Mouse (Mus musculus): ENCODE results near the gene Peli2. TPM values are rescaled to one million over a fixed set of nuclear protein-coding genes. Genes with fewer than 3 reads are reported as not detected.
A peak's percentile ranks its signal among the peaks of the same experiment; 100 is the strongest.
"Not testable (repeated sequence)": the region's sequence is repeated elsewhere in the genome, so short reads cannot be mapped to it uniquely, and the experiment has no call there.

Peli2 gene
- polyA plus RNA-seq (2016; fragmentation: Nextera tagmentation; extraction: Ambion mirVana) = 15.3 and 18.0 TPM in 2 replicates

DNA sequence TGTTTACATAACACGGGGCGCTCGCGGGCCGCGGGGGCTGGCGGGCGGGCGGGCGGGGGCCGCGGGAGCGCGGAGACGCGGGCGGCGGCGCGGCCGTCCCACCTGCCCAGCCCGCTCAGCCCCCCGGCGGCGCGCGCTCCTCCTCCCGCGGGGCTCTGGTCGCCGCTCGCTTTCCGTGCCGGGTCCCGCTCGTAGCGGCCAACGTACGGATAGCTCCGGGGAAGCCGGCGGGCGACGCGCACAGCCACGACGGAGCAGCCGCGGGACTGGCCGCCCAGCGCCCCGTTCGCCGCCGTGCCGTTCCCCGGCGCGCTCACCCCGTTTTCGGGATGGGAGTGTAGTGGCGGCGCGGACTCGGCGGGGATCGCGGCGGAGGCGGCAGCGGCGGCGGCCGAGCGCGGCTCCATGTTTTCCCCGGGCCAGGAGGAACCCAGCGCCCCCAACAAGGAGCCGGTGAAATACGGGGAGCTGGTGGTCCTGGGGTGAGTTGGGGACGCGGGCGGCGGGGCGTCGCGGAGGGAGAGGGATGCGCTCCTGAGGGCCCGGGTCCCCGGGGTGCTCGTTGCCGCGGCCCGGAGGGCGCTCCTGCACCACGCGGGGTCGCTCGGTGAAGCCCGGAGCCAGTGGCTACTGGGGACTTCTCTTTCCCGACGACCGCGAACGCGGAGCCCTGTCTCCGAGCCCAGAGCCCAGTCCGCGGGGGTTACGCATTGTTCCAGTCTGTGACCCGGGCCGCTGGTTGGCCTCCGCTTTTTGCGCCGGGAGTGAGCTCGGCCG, at the start of gene Peli2:
Gene Peli2, plus strand, starts transcription at position 72 of the 777 bp plus-strand sequence.
- H3K4me2 ChIP-seq (replicated peaks) = peak within 1 kb of the TSS; percentile 90
- H3K27me3 ChIP-seq = no peaks in the 10 kb centered on the region
- peak within 1 kb of the TSS; percentile 96 for H3K9ac ChIP-seq
- peak; percentile 86 for ATAC-seq (ENCODE audit: low FRiP score)
- WGBS = 1% methylated on average over 69 of the region's 117 CpGs
- H3K27ac ChIP-seq = peak within 1 kb of the TSS; percentile 90
- H3K4me3 ChIP-seq = peak within 1 kb of the TSS; percentile 86
- H3K36me3 ChIP-seq = no peaks in the 10 kb centered on the region
- H3K4me1 ChIP-seq = peaks cover 46% of the 10 kb centered on the region
- no peaks in the 10 kb centered on the region for H3K9me3 ChIP-seq (replicated peaks)

DNA sequence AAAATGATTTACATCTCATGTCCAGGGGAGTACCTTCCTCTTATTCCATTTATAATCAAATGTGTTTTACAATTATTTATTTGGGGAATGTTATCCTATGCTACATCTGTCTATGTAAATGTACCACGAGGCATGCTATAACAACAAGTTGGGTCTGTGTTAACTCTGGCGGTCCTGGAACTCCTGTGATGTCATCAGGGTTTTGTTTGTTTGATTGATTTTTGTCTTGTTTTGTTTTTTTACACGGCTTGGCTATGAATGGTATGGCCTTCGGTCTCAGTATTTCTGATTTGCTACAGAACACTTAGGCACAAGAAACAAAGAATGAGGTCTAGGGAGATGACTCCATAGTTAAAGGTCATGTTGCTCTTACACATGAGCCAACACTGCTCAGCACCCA, 48.5 kb upstream of the Peli2 start:
- Histone ChIP-seq H3K4me1 (peaks cover 13% of the 10 kb centered on the region), H3K4me2 (replicated peaks) (no peak overlapping the region), H3K4me3 (no peak overlapping the region), H3K36me3 (no peaks in the 10 kb centered on the region), H3K27ac (no peak overlapping the region), H3K9me3 (replicated peaks) (no peaks in the 10 kb centered on the region), H3K27me3 (no peaks in the 10 kb centered on the region), H3K9ac (no peak overlapping the region)
- ATAC-seq (ENCODE audit: low FRiP score) = no peak
- WGBS = 58% methylated on average over 4 of the region's 4 CpGs

DNA sequence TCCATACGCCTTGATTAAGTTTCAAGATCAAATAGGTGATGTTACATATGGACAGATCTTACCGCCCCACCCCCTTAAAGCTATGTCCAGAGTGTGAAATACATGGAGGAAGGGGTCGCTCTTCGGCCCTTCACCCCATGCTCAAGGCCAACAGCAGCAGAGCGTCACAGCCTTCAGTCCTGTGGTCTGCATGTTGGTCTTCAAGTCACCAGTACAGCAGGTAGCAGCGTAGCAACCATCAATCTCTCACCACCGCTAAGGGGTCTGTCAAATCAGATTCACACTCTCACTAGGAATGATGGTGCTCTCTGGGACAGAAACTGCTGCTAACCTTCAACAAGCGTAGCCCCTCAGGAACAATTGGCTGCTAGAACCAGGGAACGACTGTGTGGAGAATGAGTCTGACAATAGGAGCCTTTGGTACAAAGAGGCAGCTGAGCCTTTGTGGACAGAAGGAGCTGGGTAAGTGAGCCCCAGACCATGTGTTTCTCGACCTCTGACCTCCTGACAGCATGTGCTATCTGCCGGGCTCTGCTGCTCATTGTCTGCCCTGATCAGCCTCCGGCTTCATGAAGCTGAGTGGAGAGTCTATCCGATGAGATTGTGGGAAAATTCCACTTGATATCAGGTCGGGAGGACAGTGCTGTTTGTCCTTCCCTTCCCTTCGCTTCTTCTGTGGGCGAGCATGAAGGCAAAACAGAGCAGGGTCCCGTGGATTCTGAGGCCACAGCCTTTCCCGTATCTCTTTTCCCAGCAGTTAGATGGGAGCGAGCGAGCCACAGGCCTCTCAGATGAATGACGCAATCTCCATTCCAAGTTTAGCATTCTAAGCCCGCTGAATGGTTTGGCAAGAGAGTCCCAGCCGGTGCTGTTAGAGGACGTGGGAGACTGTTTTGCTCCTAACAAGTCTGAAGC, 47.1 kb upstream of the Peli2 start:
- peak; percentile 88 for ATAC-seq (ENCODE audit: low FRiP score)
- Histone ChIP-seq H3K4me1 (peaks cover 13% of the 10 kb centered on the region), H3K4me3 (no peak overlapping the region), H3K9ac (no peak overlapping the region), H3K27ac (peak overlapping the region; percentile 66), H3K27me3 (no peaks in the 10 kb centered on the region), H3K36me3 (no peaks in the 10 kb centered on the region), H3K4me2 (replicated peaks) (0 out of 2 replicates have a peak overlapping the region, but pooled peaks have one; percentile 1), H3K9me3 (replicated peaks) (no peaks in the 10 kb centered on the region)
- 16% methylated on average over 24 of the region's 24 CpGs for WGBS

DNA sequence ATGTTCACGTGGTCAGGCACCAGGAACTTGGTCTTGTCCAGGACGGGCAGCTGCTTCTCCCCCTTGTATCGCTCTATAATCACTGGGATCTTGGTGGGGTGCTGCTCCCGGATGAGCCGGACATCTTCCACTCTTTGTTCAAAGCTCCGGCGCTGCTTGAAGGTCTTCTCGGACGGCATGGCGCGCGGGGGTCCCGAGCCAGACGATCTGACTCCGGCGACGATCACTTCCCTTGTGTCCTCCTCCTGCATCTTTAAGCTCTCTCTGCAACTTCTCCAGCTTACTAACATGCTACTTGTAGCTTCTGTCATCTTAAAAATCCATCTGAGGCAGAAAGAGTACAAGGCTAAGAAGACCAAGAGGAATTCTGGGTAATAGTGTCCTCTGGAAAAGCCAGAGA, 41.0 kb upstream of the Peli2 start:
- 95% methylated on average over 17 of the region's 17 CpGs for WGBS
- H3K9me3 ChIP-seq (replicated peaks); H3K4me1 ChIP-seq; H3K4me3 ChIP-seq; H3K4me2 ChIP-seq (replicated peaks); H3K27me3 ChIP-seq; H3K36me3 ChIP-seq; ATAC-seq (ENCODE audit: low FRiP score); H3K27ac ChIP-seq; H3K9ac ChIP-seq: not testable (repeated sequence)

DNA sequence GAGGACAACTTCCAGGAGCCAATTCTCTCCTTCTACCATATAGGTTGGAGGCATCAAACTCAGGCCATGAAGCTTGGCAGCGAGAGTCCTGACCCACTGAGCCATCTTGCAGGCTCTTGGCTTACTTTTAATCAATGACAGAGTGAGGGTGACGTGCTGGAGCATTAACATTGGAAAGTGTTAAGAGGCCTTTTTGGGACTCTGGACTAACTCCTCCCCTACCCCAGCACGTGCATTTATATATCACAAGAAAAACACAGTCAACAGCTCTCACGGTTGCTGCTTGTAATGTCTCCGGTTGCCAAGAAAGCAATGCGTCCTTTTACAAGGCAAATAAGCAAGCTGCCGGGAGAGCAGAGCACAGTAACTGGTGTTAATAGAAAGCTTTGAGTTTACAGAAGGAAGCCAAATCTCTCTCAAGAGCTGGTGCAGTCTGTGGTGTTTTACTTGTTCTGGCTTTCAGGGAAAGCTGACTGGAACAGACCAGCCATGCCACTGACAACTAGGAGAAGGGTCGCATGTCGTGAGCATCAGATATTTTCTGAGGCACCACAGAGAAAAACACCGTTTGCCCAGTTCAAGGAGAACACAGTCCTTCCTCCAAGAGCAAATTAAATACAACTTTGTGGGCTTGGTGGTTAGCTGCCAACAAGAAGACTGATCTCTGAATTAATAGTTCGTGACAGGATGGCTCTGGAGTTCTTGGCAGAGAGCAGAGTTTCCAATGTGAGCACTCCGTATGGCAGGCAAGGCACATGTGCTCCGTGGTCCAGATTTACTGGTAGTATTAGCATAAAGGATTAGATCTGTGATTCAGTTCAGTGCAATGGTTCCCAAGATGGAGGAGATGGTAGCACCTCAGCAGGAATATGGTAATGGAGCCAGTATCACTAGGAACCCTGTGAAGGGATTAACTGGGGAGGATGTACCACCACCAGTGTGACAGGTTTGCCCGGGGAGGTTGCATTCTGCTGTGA, 36.5 kb upstream of the Peli2 start:
- Histone ChIP-seq H3K36me3 (no peaks in the 10 kb centered on the region), H3K9ac (no peak overlapping the region), H3K4me3 (no peak overlapping the region), H3K27ac (no peak overlapping the region), H3K9me3 (replicated peaks) (no peaks in the 10 kb centered on the region), H3K4me2 (replicated peaks) (no peak overlapping the region), H3K4me1 (peaks cover 22% of the 10 kb centered on the region), H3K27me3 (no peaks in the 10 kb centered on the region)
- WGBS = 42% methylated on average over 14 of the region's 14 CpGs
- ATAC-seq (ENCODE audit: low FRiP score) = no peak

DNA sequence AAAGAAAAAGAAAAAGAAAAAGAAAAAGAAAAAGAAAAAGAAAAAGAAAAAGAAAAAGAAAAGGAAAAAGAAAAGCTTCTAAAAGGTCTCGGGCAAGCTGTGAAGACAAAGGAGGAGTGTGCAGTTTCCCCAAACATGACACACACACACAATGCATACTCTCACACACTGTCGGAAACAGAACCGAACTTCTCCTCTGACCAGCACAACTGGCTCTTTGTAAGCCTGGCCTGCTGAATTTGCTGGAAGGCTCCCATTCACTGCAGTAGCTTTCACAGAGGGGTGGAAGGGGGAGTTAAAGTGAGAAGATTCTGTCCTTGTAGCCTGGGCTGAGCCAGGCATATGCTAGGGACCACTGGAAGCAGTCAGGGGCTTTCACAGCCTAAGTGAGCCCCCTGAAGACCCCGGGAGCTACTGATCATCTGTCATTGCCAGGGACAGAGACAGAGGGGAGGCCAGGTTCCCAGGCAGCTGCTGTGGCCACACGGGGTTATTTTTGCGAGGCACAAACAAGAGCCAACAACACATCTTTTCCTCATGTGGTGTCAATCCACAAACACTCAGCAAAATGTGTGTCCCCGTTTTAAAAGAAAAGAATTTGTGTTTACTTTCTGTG, 33.8 kb upstream of the Peli2 start:
- 33% methylated on average over 7 of the region's 7 CpGs for WGBS
- Histone ChIP-seq H3K4me2 (replicated peaks) (no peak overlapping the region), H3K9ac (no peak overlapping the region), H3K9me3 (replicated peaks) (no peaks in the 10 kb centered on the region), H3K4me3 (no peak overlapping the region), H3K36me3 (no peaks in the 10 kb centered on the region), H3K4me1 (peaks cover 22% of the 10 kb centered on the region), H3K27me3 (no peaks in the 10 kb centered on the region), H3K27ac (peak overlapping the region; percentile 57; the same call in 1 of the 2 replicates)
- no peak for ATAC-seq (ENCODE audit: low FRiP score)

- Histone ChIP-seq H3K27me3 (no peaks in the 10 kb centered on the region), H3K36me3 (no peaks in the 10 kb centered on the region), H3K27ac (peak overlapping the region; percentile 57; the same call in 1 of the 2 replicates), H3K4me3 (no peak overlapping the region), H3K9ac (no peak overlapping the region), H3K4me1 (peaks cover 22% of the 10 kb centered on the region), H3K4me2 (replicated peaks) (no peak overlapping the region), H3K9me3 (replicated peaks) (no peaks in the 10 kb centered on the region)
- ATAC-seq (ENCODE audit: low FRiP score) = 0 out of 2 replicates have a peak, but pooled peaks have one; percentile 26
- WGBS = 53% methylated on average over 8 of the region's 8 CpGs
These were observed 33.3 kb upstream of the Peli2 start for GRCm38 (mm10) chr14:48087298-48087830.

- no peak overlapping the region for H3K4me3 ChIP-seq
- H3K27ac ChIP-seq = no peak overlapping the region
These were observed 30.2 kb upstream of the Peli2 start for GRCm38 (mm10) chr14:48090465-48090864.

GRCm38 (mm10) chr14:48091160-48091559, 29.5 kb upstream of the Peli2 start:
- no peaks in the 10 kb centered on the region for H3K27me3 ChIP-seq
- H3K27ac ChIP-seq = no peak overlapping the region
- WGBS = 85% methylated on average over 8 of the region's 8 CpGs
- no peak overlapping the region for H3K4me2 ChIP-seq (replicated peaks)
- no peak overlapping the region for H3K9ac ChIP-seq
- ATAC-seq (ENCODE audit: low FRiP score) = no peak
- peaks cover 13% of the 10 kb centered on the region for H3K4me1 ChIP-seq
- no peaks in the 10 kb centered on the region for H3K9me3 ChIP-seq (replicated peaks)
- no peak overlapping the region for H3K4me3 ChIP-seq
- no peaks in the 10 kb centered on the region for H3K36me3 ChIP-seq

More at GRCm38 (mm10) chr14:48090465-48090864, 30.2 kb upstream of the Peli2 start:
- peaks cover 13% of the 10 kb centered on the region for H3K4me1 ChIP-seq
- 68% methylated on average over 4 of the region's 4 CpGs for WGBS
- no peak overlapping the region for H3K9ac ChIP-seq
- no peak for ATAC-seq (ENCODE audit: low FRiP score)
- H3K27me3 ChIP-seq = no peaks in the 10 kb centered on the region
- H3K9me3 ChIP-seq (replicated peaks) = no peaks in the 10 kb centered on the region
- no peak overlapping the region for H3K4me2 ChIP-seq (replicated peaks)
- no peaks in the 10 kb centered on the region for H3K36me3 ChIP-seq

- 38% methylated on average over 6 of the region's 6 CpGs for WGBS
- Histone ChIP-seq H3K27me3 (no peaks in the 10 kb centered on the region), H3K4me1 (no peaks in the 10 kb centered on the region), H3K9me3 (replicated peaks) (no peaks in the 10 kb centered on the region), H3K9ac (no peak overlapping the region), H3K4me3 (no peak overlapping the region), H3K36me3 (no peaks in the 10 kb centered on the region), H3K4me2 (replicated peaks) (no peak overlapping the region), H3K27ac (no peak overlapping the region)
- ATAC-seq (ENCODE audit: low FRiP score) = no peak
These were observed 22.4 kb upstream of the Peli2 start for GRCm38 (mm10) chr14:48098253-48098652.

GRCm38 (mm10) chr14:48099354-48099753, 21.3 kb upstream of the Peli2 start:
- Histone ChIP-seq H3K9ac (no peak overlapping the region), H3K4me1 (no peaks in the 10 kb centered on the region), H3K9me3 (replicated peaks) (no peaks in the 10 kb centered on the region), H3K36me3 (no peaks in the 10 kb centered on the region), H3K4me2 (replicated peaks) (no peak overlapping the region), H3K4me3 (no peak overlapping the region), H3K27me3 (no peaks in the 10 kb centered on the region), H3K27ac (no peak overlapping the region)
- 27% methylated on average over 1 of the region's 1 CpGs for WGBS
- no peak for ATAC-seq (ENCODE audit: low FRiP score)

Measured in hindbrain, embryonic 12.5 days (tissue).